Mouse (Mus musculus) kidney, embryonic 15.5 days (tissue): ENCODE measurements at regions not wholly inside any gene's neighbourhood (a gene's known extent, or its start where the extent isn't known, plus 50 kb on each side); places are given as distances from the start of the nearest gene placed in this dataset.

ENCODE experiments used
- ATAC-seq: fragments of 200-750 bp; cut with Nextera tagmentation; replicated peaks from 2 replicates; pipeline ENCODE4 v1.8.0; 2017; ENCODE audit warnings: moderate TSS enrichment; ENCODE audit not compliant: low FRiP score
- H3K27ac ChIP-seq: fragments of 300-500 bp; sonication (generic); 2 replicates; pipeline ENCODE4 v1.5.1; 2015; ENCODE audit warnings: mild to moderate bottlenecking, inconsistent platforms
- H3K27me3 ChIP-seq: fragments of 300-500 bp; sonication (generic); 2 replicates; pipeline ENCODE4 v1.6.1; 2015; ENCODE audit warnings: inconsistent platforms
- H3K36me3 ChIP-seq: fragments of 300-500 bp; sonication (generic); 2 replicates; pipeline ENCODE4 v1.6.1; 2015; ENCODE audit warnings: inconsistent platforms
- H3K4me1 ChIP-seq: fragments of 300-500 bp; sonication (generic); 2 replicates; pipeline ENCODE4 v1.6.1; 2015; ENCODE audit warnings: inconsistent platforms
- H3K4me2 ChIP-seq: fragments of 300-500 bp; sonication (generic); 2 replicates; pipeline ENCODE4 v1.6.1; 2015; ENCODE audit warnings: moderate library complexity, mild to moderate bottlenecking, inconsistent platforms
- H3K4me3 ChIP-seq: fragments of 300-500 bp; sonication (generic); replicated peaks from 2 replicates; pipeline ENCODE4 v1.5.1; 2015; ENCODE audit warnings: mild to moderate bottlenecking, inconsistent platforms
- H3K9ac ChIP-seq: fragments of 300-500 bp; sonication (generic); 2 replicates; pipeline ENCODE4 v1.6.1; 2015; ENCODE audit warnings: mild to moderate bottlenecking, inconsistent platforms
- H3K9me3 ChIP-seq: fragments of 300-500 bp; sonication (generic); replicated peaks from 2 replicates; pipeline ENCODE4 v1.6.1; 2016; ENCODE audit warnings: inconsistent platforms
- WGBS: fragments of 180-500 bp; shearing (Covaris S2); methylation state at CpG from one replicate; pipeline ENCODE4 v1.1.7; 2015; ENCODE audit warnings: mixed read lengths; 5-methylcytosine and 5-hydroxymethylcytosine counted together

GRCm38 (mm10) chr11:44329503-44329902 lies 70.4 kb upstream of the Il12b start:
- 70% methylated on average over 4 of the region's 4 CpGs for WGBS
- no peak overlapping the region for H3K9ac ChIP-seq
- no peaks in the 10 kb centered on the region; the same call in 1 of the 2 replicates for H3K4me1 ChIP-seq
- H3K4me2 ChIP-seq = no peak overlapping the region
- no peak overlapping the region for H3K27ac ChIP-seq
- no peaks in the 10 kb centered on the region for H3K9me3 ChIP-seq
- H3K4me3 ChIP-seq = no peak overlapping the region
- ATAC-seq = no peak
- H3K36me3 ChIP-seq = no peaks in the 10 kb centered on the region
- peaks cover 21% of the 10 kb centered on the region for H3K27me3 ChIP-seq

DNA sequence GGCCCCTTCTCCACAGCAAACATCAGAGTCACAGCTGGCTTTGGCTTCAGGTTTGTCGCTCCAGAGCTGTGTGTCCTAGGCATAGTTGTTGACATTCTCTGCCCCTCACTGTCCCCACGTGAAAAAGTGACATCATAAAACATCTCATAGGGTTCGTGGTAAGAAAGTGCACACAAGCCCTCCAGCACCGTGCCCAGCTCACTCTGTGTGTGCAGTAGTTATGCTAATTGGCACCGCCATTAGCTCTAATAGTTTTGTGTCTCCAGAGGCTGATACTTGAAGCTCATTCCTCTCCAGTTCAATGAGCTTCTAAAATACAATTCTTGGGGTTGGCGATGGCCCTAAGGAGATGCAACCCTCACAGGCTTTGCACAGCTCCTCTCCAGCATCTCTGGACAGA lies 69.4 kb upstream of the Il12b start:
- H3K9me3 ChIP-seq = no peaks in the 10 kb centered on the region
- no peak overlapping the region for H3K4me2 ChIP-seq
- no peak for ATAC-seq
- WGBS = 61% methylated on average over 6 of the region's 6 CpGs
- H3K4me1 ChIP-seq = no peaks in the 10 kb centered on the region; the same call in 1 of the 2 replicates
- peaks cover 21% of the 10 kb centered on the region for H3K27me3 ChIP-seq
- no peaks in the 10 kb centered on the region for H3K36me3 ChIP-seq
- no peak overlapping the region for H3K9ac ChIP-seq
- no peak overlapping the region for H3K4me3 ChIP-seq
- no peak overlapping the region for H3K27ac ChIP-seq

DNA sequence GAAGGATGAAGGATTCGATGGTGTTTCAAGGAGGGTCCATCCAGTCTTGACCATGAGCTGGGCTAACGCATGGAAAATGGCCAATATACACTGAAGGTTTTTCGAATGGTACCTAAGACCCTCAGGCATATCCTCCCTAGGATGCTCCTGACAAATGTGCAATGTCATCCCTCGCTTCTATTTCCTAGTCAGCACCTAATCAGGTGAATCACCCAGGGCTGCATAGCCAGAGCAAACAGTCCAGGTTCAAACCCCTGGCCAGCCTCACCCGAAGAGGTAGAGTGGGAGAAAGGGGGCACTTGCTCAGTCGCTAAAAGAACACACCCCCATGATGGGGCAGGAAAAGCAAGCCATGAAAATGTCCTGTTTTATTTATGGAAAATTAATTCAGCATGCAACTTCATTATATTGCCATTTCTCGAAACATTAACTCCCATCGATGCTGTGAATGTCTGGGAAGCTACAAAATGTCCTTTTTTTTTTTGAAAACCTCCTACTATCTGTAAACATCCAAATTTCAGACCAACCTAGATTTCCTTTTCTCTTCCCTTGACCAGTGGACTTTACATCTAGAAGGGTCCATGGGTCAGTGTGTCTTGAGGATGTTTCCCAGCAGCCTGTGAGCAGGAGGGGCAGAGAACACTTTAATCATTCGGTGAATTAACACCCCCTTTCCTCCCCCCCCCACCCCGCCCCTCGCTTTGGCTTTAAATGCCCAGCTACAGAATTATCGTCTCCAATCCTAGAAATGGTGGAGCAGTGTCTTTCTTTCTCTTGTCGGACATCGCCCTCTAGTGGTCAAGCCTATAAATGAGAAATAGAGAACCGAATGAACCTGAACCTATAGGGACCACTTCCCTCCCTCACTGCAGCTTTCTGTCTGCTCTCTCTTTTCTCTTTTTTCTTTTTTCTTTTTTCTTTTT lies 68.8 kb upstream of the Il12b start:
- H3K9me3 ChIP-seq = no peaks in the 10 kb centered on the region
- 36% methylated on average over 15 of the region's 15 CpGs for WGBS
- no peak overlapping the region for H3K4me3 ChIP-seq
- H3K36me3 ChIP-seq = no peaks in the 10 kb centered on the region
- ATAC-seq = 0 out of 2 replicates have a peak, but pooled peaks have one; percentile 40
- no peak overlapping the region for H3K27ac ChIP-seq
- peaks cover 21% of the 10 kb centered on the region for H3K27me3 ChIP-seq
- H3K4me2 ChIP-seq = peak overlapping the region; percentile 28; the same call in 1 of the 2 replicates
- H3K4me1 ChIP-seq = no peaks in the 10 kb centered on the region; the same call in 1 of the 2 replicates
- no peak overlapping the region for H3K9ac ChIP-seq

DNA sequence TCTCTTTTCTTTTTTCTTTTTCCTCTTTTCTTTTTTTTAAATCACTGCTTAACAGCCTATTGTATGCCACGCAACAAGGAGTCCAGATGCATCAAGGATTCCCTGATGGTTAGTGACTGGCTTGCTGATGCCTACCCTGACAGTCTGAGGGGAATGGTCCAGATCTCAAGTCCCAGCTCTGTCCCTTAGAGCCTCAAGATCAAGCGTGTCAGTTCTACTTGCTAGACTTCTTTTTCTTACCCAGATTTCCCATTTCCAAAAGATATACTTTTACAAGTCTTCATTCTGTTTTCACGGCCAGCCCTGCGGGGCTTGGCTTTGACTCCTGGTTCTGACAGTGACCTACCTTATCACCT lies 68.1 kb upstream of the Il12b start:
- no peak overlapping the region for H3K27ac ChIP-seq
- no peak for ATAC-seq
- no peaks in the 10 kb centered on the region for H3K36me3 ChIP-seq
- WGBS = 60% methylated on average over 4 of the region's 4 CpGs
- no peak overlapping the region for H3K4me3 ChIP-seq
- no peaks in the 10 kb centered on the region; the same call in 1 of the 2 replicates for H3K4me1 ChIP-seq
- H3K27me3 ChIP-seq = peaks cover 21% of the 10 kb centered on the region
- no peaks in the 10 kb centered on the region for H3K9me3 ChIP-seq
- H3K9ac ChIP-seq = no peak overlapping the region
- no peak overlapping the region for H3K4me2 ChIP-seq

DNA sequence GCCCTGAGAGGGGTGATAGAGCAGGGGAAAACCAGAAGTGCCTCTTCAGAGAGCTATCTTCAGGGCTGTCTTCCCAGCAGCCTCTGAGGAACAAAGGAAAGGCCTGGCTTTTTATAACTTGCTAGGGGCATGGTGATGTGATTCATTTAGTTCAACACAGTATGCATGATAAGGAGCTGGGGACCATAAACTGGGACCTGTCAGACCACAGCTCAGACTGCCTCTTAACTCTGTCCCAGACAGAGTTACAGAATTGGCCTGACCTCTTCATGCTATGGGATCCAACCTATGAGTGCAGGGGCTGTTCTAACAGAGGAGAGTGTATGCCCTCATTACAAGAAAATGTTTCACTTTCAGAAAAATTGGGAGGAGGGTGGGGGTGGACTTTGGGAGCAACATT lies 59.3 kb upstream of the Il12b start:
- no peak for ATAC-seq
- H3K9ac ChIP-seq = no peak overlapping the region

GRCm38 (mm10) chr11:44348308-44348707 lies 51.6 kb upstream of the Il12b start:
- no peaks in the 10 kb centered on the region for H3K4me1 ChIP-seq
- 83% methylated on average over 3 of the region's 3 CpGs for WGBS
- no peak overlapping the region for H3K27ac ChIP-seq
- H3K36me3 ChIP-seq = no peaks in the 10 kb centered on the region
- H3K4me3 ChIP-seq = no peak overlapping the region
- no peak overlapping the region for H3K4me2 ChIP-seq
- no peaks in the 10 kb centered on the region for H3K9me3 ChIP-seq
- no peaks in the 10 kb centered on the region for H3K27me3 ChIP-seq
- no peak overlapping the region for H3K9ac ChIP-seq
- ATAC-seq = no peak

More for the DNA sequence above, 59.3 kb upstream of the Il12b start:
- H3K4me1 ChIP-seq = no peaks in the 10 kb centered on the region
- H3K4me3 ChIP-seq = no peak overlapping the region
- H3K9me3 ChIP-seq = no peaks in the 10 kb centered on the region
- no peaks in the 10 kb centered on the region for H3K27me3 ChIP-seq
- H3K27ac ChIP-seq = no peak overlapping the region
- H3K36me3 ChIP-seq = no peaks in the 10 kb centered on the region
- H3K4me2 ChIP-seq = no peak overlapping the region

GRCm38 (mm10) chr11:44349546-44349945 lies 50.3 kb upstream of the Il12b start:
- no peak overlapping the region for H3K27ac ChIP-seq
- no peak overlapping the region for H3K4me2 ChIP-seq
- no peaks in the 10 kb centered on the region for H3K4me1 ChIP-seq
- no peak for ATAC-seq
- no peak overlapping the region for H3K4me3 ChIP-seq
- 79% methylated on average over 8 of the region's 8 CpGs for WGBS
- H3K36me3 ChIP-seq = no peaks in the 10 kb centered on the region
- H3K9me3 ChIP-seq = no peaks in the 10 kb centered on the region
- H3K9ac ChIP-seq = no peak overlapping the region
- H3K27me3 ChIP-seq = no peaks in the 10 kb centered on the region
